Mouse (Mus musculus): Measurements from ENCODE around the gene Snrpa1.

- TF ChIP-seq POLR2A (IDR thresholded peaks at IDR 0.05; ENCODE audit: low read depth, low read length) (peak; percentile 97), USF1 (IDR thresholded peaks at IDR 0.05; ENCODE audit: low read depth, low read length) (peak; percentile 66), ZNF384 (IDR thresholded peaks at IDR 0.05; ENCODE audit: low read depth, low read length) (peak; percentile 6; the same call in 1 of the 2 replicates), KAT2A (IDR thresholded peaks at IDR 0.05; ENCODE audit: insufficient replicate concordance, low read length) (no peak), CTCF (conservative IDR thresholded peaks at IDR 0.05 in 1 of 2, IDR thresholded peaks at IDR 0.05 in 1 of 2; ENCODE audit: low read depth in 2 of 2, low read length in 2 of 2) (no peak)
Observed at GRCm38 (mm10) chr7:66079364-66080230, 20.8 kb downstream of the Snrpa1 start, which contains the start of gene Selenos.
